Mouse (Mus musculus) E14TG2a.4 (cell line): ENCODE results near the gene Map4.

Experiments
- H3K27me3 ChIP-seq: 2 replicates; pipeline ENCODE4 v1.6.1; 2014; ENCODE audit warnings: low read length, control low read depth; ENCODE audit not compliant: insufficient read depth
- H3K36me3 ChIP-seq: 2 replicates; pipeline ENCODE4 v1.6.1; 2014; ENCODE audit warnings: low read length, control low read depth; ENCODE audit not compliant: insufficient read depth
- H3K4me1 ChIP-seq: replicated peaks from 2 replicates; pipeline ENCODE4 v1.6.1; 2014; ENCODE audit warnings: low read depth, low read length, control low read depth
- H3K4me3 ChIP-seq: replicated peaks from 2 replicates; pipeline ENCODE4 v1.5.1; 2014; ENCODE audit warnings: mild to moderate bottlenecking, low read length
- H3K9me3 ChIP-seq: 2 replicates; pipeline ENCODE4 v1.6.1; 2014; ENCODE audit warnings: low read length, control low read depth
- CTCF ChIP-seq: conservative IDR thresholded peaks from 2 replicates; pipeline ENCODE4 v1.5.1; 2014; ENCODE audit warnings: low read length
- NANOG ChIP-seq: IDR thresholded peaks from 2 replicates; pipeline ENCODE4 v1.6.1; 2014; ENCODE audit warnings: borderline replicate concordance, low read length, mixed read lengths
- POU5F1 ChIP-seq: IDR thresholded peaks from 2 replicates; pipeline ENCODE4 v1.6.1; 2014; ENCODE audit warnings: low read length, borderline replicate concordance

The Map4 gene

GRCm38 (mm10) chr9:109931257-109932171 is at the start of gene Map4:
Gene Map4, plus strand, starts transcription at chr9:109931460.
- TF ChIP-seq POU5F1 (no peak), CTCF (no peak), NANOG (no peak)
- peak within 1 kb of the TSS; percentile 91 for H3K4me3 ChIP-seq
- no peaks in the 10 kb centered on the region for H3K27me3 ChIP-seq
- no peaks in the 10 kb centered on the region for H3K36me3 ChIP-seq
- no peaks in the 10 kb centered on the region for H3K9me3 ChIP-seq
- peaks cover 38% of the 10 kb centered on the region for H3K4me1 ChIP-seq

- Histone ChIP-seq H3K27me3 (no peaks in the 10 kb centered on the region), H3K4me1 (peaks cover 46% of the 10 kb centered on the region), H3K36me3 (peaks cover 100% of the 10 kb centered on the region), H3K9me3 (no peaks in the 10 kb centered on the region), H3K4me3 (no peak overlapping the region)
- TF ChIP-seq NANOG = no peak
- no peak for TF ChIP-seq POU5F1
- no peak for TF ChIP-seq CTCF
These were observed 45.0 kb upstream of the Map4 start for GRCm38 (mm10) chr9:109886259-109886658.

- H3K4me1 ChIP-seq = peaks cover 56% of the 10 kb centered on the region
- TF ChIP-seq CTCF = no peak
- no peak for TF ChIP-seq NANOG
- no peak for TF ChIP-seq POU5F1
- no peaks in the 10 kb centered on the region for H3K9me3 ChIP-seq
- H3K27me3 ChIP-seq = no peaks in the 10 kb centered on the region
- H3K36me3 ChIP-seq = peaks cover 100% of the 10 kb centered on the region
- no peak overlapping the region for H3K4me3 ChIP-seq
These were observed 43.9 kb upstream of the Map4 start for GRCm38 (mm10) chr9:109887321-109887720.

- no peak for TF ChIP-seq CTCF
- TF ChIP-seq POU5F1 = no peak
- TF ChIP-seq NANOG = no peak
- no peak overlapping the region for H3K4me3 ChIP-seq
- H3K36me3 ChIP-seq = peaks cover 96% of the 10 kb centered on the region
- H3K27me3 ChIP-seq = no peaks in the 10 kb centered on the region
- no peaks in the 10 kb centered on the region for H3K9me3 ChIP-seq
- H3K4me1 ChIP-seq = peaks cover 72% of the 10 kb centered on the region
These were observed 39.8 kb upstream of the Map4 start for GRCm38 (mm10) chr9:109891501-109891900.

- H3K27me3 ChIP-seq = no peaks in the 10 kb centered on the region
- H3K4me3 ChIP-seq = no peak overlapping the region
- H3K4me1 ChIP-seq = peaks cover 73% of the 10 kb centered on the region
- H3K36me3 ChIP-seq = peaks cover 96% of the 10 kb centered on the region
- no peaks in the 10 kb centered on the region for H3K9me3 ChIP-seq
- TF ChIP-seq CTCF (peak; percentile 93), NANOG (no peak)
These were observed 38.5 kb upstream of the Map4 start for GRCm38 (mm10) chr9:109892651-109893250.

GRCm38 (mm10) chr9:109894413-109895090 is 36.7 kb upstream of the Map4 start:
- Histone ChIP-seq H3K27me3 (no peaks in the 10 kb centered on the region), H3K9me3 (no peaks in the 10 kb centered on the region), H3K36me3 (peaks cover 83% of the 10 kb centered on the region), H3K4me3 (no peak overlapping the region), H3K4me1 (peaks cover 79% of the 10 kb centered on the region)
- no peak for TF ChIP-seq POU5F1
- TF ChIP-seq CTCF = peak; percentile 59

- H3K4me1 ChIP-seq = peaks cover 88% of the 10 kb centered on the region
- peaks cover 73% of the 10 kb centered on the region for H3K36me3 ChIP-seq
- H3K4me3 ChIP-seq = no peak overlapping the region
- TF ChIP-seq NANOG (no peak), CTCF (no peak), POU5F1 (no peak)
- H3K27me3 ChIP-seq = no peaks in the 10 kb centered on the region
- H3K9me3 ChIP-seq = no peaks in the 10 kb centered on the region
These were observed 35.7 kb upstream of the Map4 start for GRCm38 (mm10) chr9:109895593-109895992.

GRCm38 (mm10) chr9:109896253-109897150 is 34.8 kb upstream of the Map4 start:
- no peak for TF ChIP-seq CTCF
- TF ChIP-seq NANOG = no peak
- no peak for TF ChIP-seq POU5F1
- Histone ChIP-seq H3K36me3 (peaks cover 64% of the 10 kb centered on the region), H3K9me3 (no peaks in the 10 kb centered on the region), H3K4me1 (peaks cover 94% of the 10 kb centered on the region), H3K27me3 (no peaks in the 10 kb centered on the region), H3K4me3 (no peak overlapping the region; the same call in 1 of the 2 replicates)
